Mouse (Mus musculus) gastrocnemius, adult 8-10 months (tissue): Measurements from ENCODE around the gene Klc1. TPM values are rescaled to one million over a fixed set of nuclear protein-coding genes. Genes with fewer than 3 reads are reported as not detected.
A peak's percentile ranks its signal among the peaks of the same experiment; 100 is the strongest.
"Not testable (repeated sequence)": the region's sequence is repeated elsewhere in the genome, so short reads cannot be mapped to it uniquely, and the experiment has no call there.

Experiments used
- DNase-seq, 2 experiments: peaks; one replicate each; pipeline ENCODE4 v3.0.0; 2022; ENCODE audit warnings: low spot score in 2 of 2
- total RNA-seq, 4 experiments: library from RNA; stranded (reverse); gene quantifications; 2 replicates each; pipeline ENCODE4 v1.2.4; 2022

Gene Klc1
- total RNA-seq = 10 to 100 TPM; 47.9 to 62.7 (median 50.9) TPM

- peak; percentile 56 to 59 for DNase-seq
These were observed at the start of gene Klc1 for GRCm38 (mm10) chr12:111758381-111759175. Gene Klc1, plus strand, starts transcription at chr12:111758849.

- DNase-seq = no peak
These were observed 48.6 kb upstream of the Klc1 start for GRCm38 (mm10) chr12:111710091-111710490.

- no peak for DNase-seq
These were observed 46.2 kb upstream of the Klc1 start for GRCm38 (mm10) chr12:111712476-111712875.

GRCm38 (mm10) chr12:111713004-111713651 lies 45.5 kb upstream of the Klc1 start, which contains the start of the genes Bag5 and Apopt1:
Gene Bag5, minus strand, starts transcription at chr12:111713257.
Gene Apopt1, plus strand, starts transcription at chr12:111713261.
- peak; percentile 72 to 83 for DNase-seq

GRCm38 (mm10) chr12:111713880-111714279 lies 44.8 kb upstream of the Klc1 start:
- DNase-seq = not testable (repeated sequence)

- no peak for DNase-seq
These were observed 42.1 kb upstream of the Klc1 start for GRCm38 (mm10) chr12:111716505-111716904.

- DNase-seq = no peak
These were observed 40.0 kb upstream of the Klc1 start for GRCm38 (mm10) chr12:111718656-111719055.

- no peak for DNase-seq
These were observed 38.4 kb upstream of the Klc1 start for GRCm38 (mm10) chr12:111720222-111720621.

- DNase-seq = no peak
These were observed 36.0 kb upstream of the Klc1 start for GRCm38 (mm10) chr12:111722654-111723053.

- peak in 1 of 2 experiments; percentile 59 for DNase-seq
These were observed 33.9 kb upstream of the Klc1 start for GRCm38 (mm10) chr12:111724638-111725337.

- DNase-seq = no peak
These were observed 33.1 kb upstream of the Klc1 start for GRCm38 (mm10) chr12:111725338-111726121.

- DNase-seq = peak in 1 of 2 experiments; percentile 38
These were observed 32.6 kb upstream of the Klc1 start for GRCm38 (mm10) chr12:111726122-111726463.

GRCm38 (mm10) chr12:111727956-111728355 lies 30.7 kb upstream of the Klc1 start:
- no peak for DNase-seq

- DNase-seq = peak; percentile 78 to 83
These were observed 26.5 kb upstream of the Klc1 start for GRCm38 (mm10) chr12:111731822-111732807.

- no peak for DNase-seq
These were observed 25.7 kb upstream of the Klc1 start for GRCm38 (mm10) chr12:111732921-111733320.

GRCm38 (mm10) chr12:111734912-111735311 lies 23.7 kb upstream of the Klc1 start:
- DNase-seq = no peak

GRCm38 (mm10) chr12:111736676-111737075 lies 22.0 kb upstream of the Klc1 start:
- not testable (repeated sequence) for DNase-seq

GRCm38 (mm10) chr12:111737370-111737769 lies 21.3 kb upstream of the Klc1 start:
- no peak for DNase-seq

GRCm38 (mm10) chr12:111738754-111739153 lies 19.9 kb upstream of the Klc1 start:
- DNase-seq = peak; percentile 46 to 59

- no peak for DNase-seq
These were observed 17.3 kb upstream of the Klc1 start for GRCm38 (mm10) chr12:111741338-111741737.
